Comparison of ENCODE assay signal across 18 mouse cellular contexts in genomic region chr17:27281241-27281640, GRCm38 (mm10).
DNase-seq lines count a peak whose midpoint lies in the region; TF ChIP-seq lines count a peak whose summit lies in the region.
"Had no signal": no experiment of that assay in that cellular context is flagged by ENCODE, and none has a peak within 500 bp of the region (broad histone marks: within the 10 kb centered on the region; RNA-seq: fewer than 3 reads in every experiment).

No protein-coding gene starts in this region.

- intact Hi-C loops in gastrocnemius, adult 2 months (cut with DNase I), result no loop called here

- H3K36me3 ChIP-seq in CH12.LX (replicated peaks in 1 of 2; ENCODE audit: control insufficient read depth in 1 of 2, insufficient read depth in 1 of 2, low read length in 1 of 2), result no peaks in the 10 kb centered on the region
- H3K36me3 ChIP-seq: embryonic facial prominence, embryonic 12.5 days; heart, embryonic 12.5 days; midbrain, embryonic 12.5 days; neural tube, embryonic 15.5 days had no signal

- no peak; the same call in none of the 2 replicates for TF ChIP-seq RAD21 in CH12.LX (IDR thresholded peaks at IDR 0.05; ENCODE audit: low read depth, low read length)

- H3K79me2 ChIP-seq in CH12.LX (replicated peaks; ENCODE audit: control insufficient read depth, extremely low read depth, insufficient read depth, poor library complexity, severe bottlenecking), result no peaks in the 10 kb centered on the region

- no peaks in the 10 kb centered on the region for H3K4me1 ChIP-seq in CH12.LX (ENCODE audit: control insufficient read depth in 1 of 2, insufficient read depth in 2 of 2)
- H3K4me1 ChIP-seq: embryonic facial prominence, embryonic 12.5 days; heart, embryonic 12.5 days; midbrain, embryonic 12.5 days; neural tube, embryonic 15.5 days had no signal

- peaks cover 3% of the 10 kb centered on the region for H3K9me3 ChIP-seq in CH12.LX (replicated peaks; ENCODE audit: low read length)

- no peak overlapping the region for H3K27ac ChIP-seq in gastrocnemius, adult 2 months
- no peak overlapping the region for H3K27ac ChIP-seq in layer of hippocampus, adult 2 months
- H3K27ac ChIP-seq in CH12.LX (ENCODE audit: insufficient read depth, low read depth), result no peak overlapping the region
- H3K27ac ChIP-seq: embryonic facial prominence, embryonic 12.5 days; hindbrain, postnatal 0 days; midbrain, embryonic 12.5 days; neural tube, embryonic 15.5 days had no signal

- no peak overlapping the region for H3K4me2 ChIP-seq in CH12.LX (ENCODE audit: insufficient read depth, low read depth, poor library complexity, severe bottlenecking)
- H3K4me2 ChIP-seq: embryonic facial prominence, embryonic 12.5 days; heart, embryonic 12.5 days; midbrain, embryonic 12.5 days; neural tube, embryonic 15.5 days had no signal

- H3K9ac ChIP-seq in CH12.LX (ENCODE audit: insufficient read depth, low read depth), result no peak overlapping the region
- H3K9ac ChIP-seq: embryonic facial prominence, embryonic 12.5 days; forebrain, postnatal 0 days; heart, embryonic 12.5 days; midbrain, embryonic 12.5 days; neural tube, embryonic 15.5 days had no signal

- in situ Hi-C loops in CH12.LX (cut with MboI; ENCODE audit: low pct_ligation_motif_present, low pct_unique_long_range_greater_than_20kb, low sequenced_read_pairs), result no loop called here

- TF ChIP-seq CTCF in gastrocnemius, adult 2 months (IDR thresholded peaks at IDR 0.05), result peak; percentile 53
- TF ChIP-seq CTCF in layer of hippocampus, adult 2 months (conservative IDR thresholded peaks at IDR 0.05), result peak; percentile 58
- TF ChIP-seq CTCF in CH12.LX (conservative IDR thresholded peaks at IDR 0.05 in 1 of 2, IDR thresholded peaks at IDR 0.05 in 1 of 2; ENCODE audit: low read depth in 2 of 2, low read length in 2 of 2), result peak in 1 of 2 experiments; percentile 42; a peak in 2 of 4 replicates

- H3K4me3 ChIP-seq in gastrocnemius, adult 2 months, result no peak overlapping the region
- H3K4me3 ChIP-seq in layer of hippocampus, adult 2 months, result no peak overlapping the region
- no peak overlapping the region for H3K4me3 ChIP-seq in CH12.LX (replicated peaks in 1 of 3; ENCODE audit: low read depth in 2 of 3, low read length in 2 of 3, poor library complexity in 1 of 3)
- H3K4me3 ChIP-seq: embryonic facial prominence, embryonic 12.5 days; heart, embryonic 12.5 days; midbrain, embryonic 12.5 days; neural tube, embryonic 15.5 days had no signal

- dilution Hi-C loops in CH12.LX (cut with MboI; ENCODE audit: extremely low pct_ligation_motif_present, extremely low pct_unique_long_range_greater_than_20kb, low sequenced_read_pairs), result no loop called here

- no peak for TF ChIP-seq POLR2A in CH12.LX (IDR thresholded peaks at IDR 0.05; ENCODE audit: low read depth, low read length)

- DNase-seq in adrenal gland, postnatal 14 days, result peak; percentile 4
- DNase-seq in adrenal gland, postnatal 4 days (ENCODE audit: low spot score in 2 of 2), result no peak
- peak; percentile 16 for DNase-seq in gastrocnemius, adult 2 months
- no peak for DNase-seq in gastrocnemius, adult 18-20 months (ENCODE audit: low spot score)
- peak in 1 of 2 experiments; percentile 8 for DNase-seq in layer of hippocampus, adult 2 months (ENCODE audit: low spot score in 2 of 2)
- no peak for DNase-seq in layer of hippocampus, adult 9-10 months (ENCODE audit: low spot score)
- no peak for DNase-seq in CH12.LX (ENCODE audit: extremely low read depth)
- DNase-seq: adrenal gland, postnatal 10 days; cerebellum, postnatal 14 days; forebrain, postnatal 0 days; heart, postnatal 10 days; kidney, adult 11 months; lung, postnatal 14 days had no signal

- H3K27me3 ChIP-seq in CH12.LX (replicated peaks), result no peaks in the 10 kb centered on the region
- H3K27me3 ChIP-seq: embryonic facial prominence, embryonic 12.5 days; heart, embryonic 12.5 days; midbrain, embryonic 12.5 days; neural tube, embryonic 15.5 days had no signal

- TF ChIP-seq EP300 in CH12.LX (IDR thresholded peaks at IDR 0.05; ENCODE audit: low read length), result no peak

TF ChIP-seq in CH12.LX, 34 proteins besides CTCF, POLR2A, EP300 and RAD21:
- TF ChIP-seq JUND (conservative IDR thresholded peaks at IDR 0.05; ENCODE audit: low read depth, low read length) (no peak), SMC3 (IDR thresholded peaks at IDR 0.05; ENCODE audit: low read depth, low read length) (peak; percentile 38)

Comparison
In these comparisons a context has a peak if more than half of its experiments do, and no peak if none do; other contexts are left out.
1. DNase-seq: peak in adrenal gland, postnatal 14 days (single experiment) and gastrocnemius, adult 2 months (single experiment); none in adrenal gland, postnatal 4 days (0 of 2), gastrocnemius, adult 18-20 months (single experiment), layer of hippocampus, adult 9-10 months (single experiment) and CH12.LX (single experiment).